Mouse (Mus musculus): ENCODE data around the gene Acsl5.

The Acsl5 gene

DNA sequence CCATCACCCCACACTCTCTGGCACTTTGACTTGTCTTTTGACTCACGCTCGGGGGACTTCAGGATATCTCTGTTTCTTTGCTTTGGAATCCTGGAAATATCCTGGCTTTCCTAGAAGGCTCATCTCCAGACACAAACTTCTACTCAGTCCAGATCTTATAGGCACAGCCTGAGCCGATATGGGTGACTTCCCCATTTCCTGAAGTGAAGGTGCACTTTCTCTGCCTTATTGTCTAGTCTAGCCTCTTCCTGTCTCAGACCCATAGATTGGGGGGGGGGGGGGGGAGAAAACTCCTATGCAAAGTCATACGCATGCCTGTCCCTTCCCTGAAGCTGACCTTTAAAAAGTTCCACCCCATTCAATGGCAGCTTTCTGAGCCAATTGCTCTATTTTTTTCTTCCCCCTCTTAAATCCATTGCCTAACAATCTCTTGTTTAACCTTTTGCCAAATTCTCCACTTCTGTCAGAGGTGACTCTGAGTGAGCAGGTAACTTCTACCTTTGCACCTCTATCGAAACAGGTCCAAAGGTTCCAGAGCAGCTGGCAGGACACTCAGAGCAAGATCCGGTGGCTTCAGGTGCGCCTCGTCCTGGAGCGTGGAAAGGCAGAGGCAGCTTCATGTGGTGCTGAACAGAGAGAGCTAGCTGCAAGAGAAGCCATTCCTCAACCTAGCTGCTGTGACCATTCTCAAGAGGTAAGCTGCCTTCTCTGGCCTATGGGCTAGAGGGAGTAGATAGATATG lies at the start of gene Acsl5:
TSS of gene Acsl5 (plus strand) at position 556 of the 742 bp plus-strand sequence.
- no peak for DNase-seq (ENCODE audit: low spot score in 2 of 2)

DNA sequence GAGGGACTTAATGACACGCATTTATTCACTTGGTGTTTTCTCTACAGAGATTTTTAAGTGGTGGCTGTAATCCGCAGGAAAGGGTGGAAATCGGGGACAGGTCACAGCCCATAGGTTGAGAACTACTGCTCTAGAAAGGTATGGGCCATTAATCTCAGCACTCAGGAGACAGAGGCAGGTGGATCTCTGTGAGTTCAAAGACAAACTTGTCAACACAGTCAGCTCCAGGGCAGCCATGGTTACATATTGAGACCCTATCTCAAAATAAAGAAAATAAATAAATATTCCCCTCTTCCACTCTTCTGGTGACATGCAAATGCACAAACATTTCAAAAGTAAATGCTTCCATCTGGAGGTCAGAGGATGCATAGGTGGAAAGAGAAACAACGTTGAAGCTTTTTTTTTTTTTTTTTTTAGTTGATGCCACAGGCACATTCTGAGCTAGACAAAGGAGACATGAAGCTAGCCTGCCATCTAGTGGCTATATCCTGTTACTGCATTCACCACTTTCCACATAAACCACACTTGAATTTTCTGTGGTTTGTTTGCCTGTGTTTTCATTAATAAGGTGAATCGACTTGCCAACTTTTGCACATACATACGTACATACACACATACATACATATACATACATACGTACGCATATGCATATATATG lies 45.1 kb upstream of the Acsl5 start:
- peak in 1 of 2 experiments; percentile 47 for DNase-seq (ENCODE audit: low spot score in 2 of 2)

DNA sequence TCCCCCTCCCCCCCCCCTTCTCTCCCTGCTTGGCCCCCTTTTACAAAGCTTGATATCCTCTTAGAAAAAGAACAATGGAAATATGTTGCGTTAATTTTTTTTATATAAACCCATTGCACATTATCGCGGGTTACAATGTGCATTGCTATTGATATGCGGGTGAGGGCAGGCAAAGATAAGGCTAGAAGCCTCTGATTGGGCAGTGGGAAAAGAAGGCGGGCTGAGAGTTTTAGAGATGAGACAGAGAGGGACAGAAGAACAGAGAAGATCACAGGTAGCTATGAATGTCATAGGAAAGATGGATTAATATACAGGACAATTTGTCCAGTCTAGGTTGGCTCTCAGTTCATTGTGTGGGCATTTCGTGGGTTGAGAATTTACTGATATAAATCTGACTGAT lies 44.5 kb upstream of the Acsl5 start:
- DNase-seq (ENCODE audit: low spot score in 2 of 2): no peak

DNA sequence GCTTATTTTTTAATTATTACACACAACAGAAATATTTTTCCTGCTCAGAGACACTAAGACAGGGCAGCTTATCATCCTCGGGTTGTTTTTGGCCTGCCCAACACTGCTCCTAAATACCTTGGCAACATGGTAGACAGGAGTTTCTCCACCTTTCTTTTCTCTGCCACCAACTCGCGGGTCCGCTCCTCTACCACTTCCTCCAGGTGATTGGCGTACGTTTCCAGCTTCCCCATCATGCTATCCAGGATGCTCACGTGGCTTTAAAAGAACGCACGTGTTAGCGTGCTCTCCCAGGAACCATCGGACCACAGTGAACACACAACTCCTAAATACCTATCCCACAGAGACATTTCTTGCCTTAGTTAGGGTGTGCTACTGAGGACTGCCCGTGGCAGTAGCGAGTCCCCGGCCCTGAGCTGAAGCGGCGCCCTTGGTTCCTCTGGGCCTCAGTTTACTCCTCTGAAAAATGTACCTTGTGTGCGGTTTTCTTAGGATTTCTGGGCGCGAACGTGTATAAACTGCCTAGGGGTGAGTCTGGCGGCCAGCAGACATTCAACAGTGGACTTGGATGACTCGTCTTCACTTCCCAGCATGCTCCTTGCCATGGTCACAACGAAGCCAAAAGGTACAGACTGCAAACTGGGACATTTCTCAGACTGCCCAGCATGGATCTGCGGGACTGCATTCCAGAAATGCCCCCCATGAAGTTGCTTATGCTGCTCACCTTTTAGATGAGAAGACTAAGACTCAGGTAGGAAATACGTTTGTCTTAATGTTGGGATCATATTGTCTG lies 43.8 kb upstream of the Acsl5 start:
- DNase-seq (ENCODE audit: low spot score in 2 of 2): no peak

DNA sequence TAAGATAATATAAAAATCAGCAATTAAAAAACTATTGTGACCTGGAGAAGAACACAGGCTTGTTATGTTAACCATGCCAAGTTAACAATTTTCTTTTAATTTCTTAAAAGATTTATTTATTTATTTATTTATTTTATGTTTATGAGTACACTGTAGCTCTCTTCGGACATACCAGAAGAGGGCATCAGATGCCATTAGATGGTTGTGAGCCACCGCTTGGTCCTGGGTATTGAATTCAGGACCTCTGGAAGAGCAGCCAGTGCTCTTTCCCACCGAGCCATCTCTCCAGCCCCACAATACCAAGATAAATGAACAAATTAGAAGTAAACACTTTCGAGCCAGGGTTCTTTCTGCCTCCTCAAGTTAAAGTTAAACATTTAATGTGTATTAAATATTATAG lies 43.1 kb upstream of the Acsl5 start:
- DNase-seq (ENCODE audit: low spot score in 2 of 2): no peak

- no peak for DNase-seq (ENCODE audit: low spot score in 2 of 2)
Measured at GRCm38 (mm10) chr19:55209084-55209483, 42.7 kb upstream of the Acsl5 start.

DNA sequence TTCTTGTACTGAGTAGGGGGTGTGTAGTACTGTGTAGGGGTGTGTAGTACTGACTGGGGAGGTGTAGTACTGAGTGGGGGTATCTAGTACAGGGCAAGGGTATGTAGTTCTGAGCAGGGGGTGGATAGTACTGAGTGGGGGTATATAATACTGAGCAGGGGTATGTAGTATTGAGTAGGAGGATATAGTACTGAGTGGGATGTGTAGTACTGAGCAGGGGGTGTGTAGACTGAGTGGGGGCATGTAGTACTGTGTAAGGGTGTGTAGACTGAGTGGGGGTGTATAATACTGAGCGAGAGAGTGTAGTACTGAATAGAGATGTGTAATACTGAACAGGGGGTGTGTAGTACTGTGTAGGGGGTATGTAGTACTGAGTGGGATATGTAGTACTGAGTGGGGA lies 40.0 kb upstream of the Acsl5 start:
- no peak for DNase-seq (ENCODE audit: low spot score in 2 of 2)

- DNase-seq (ENCODE audit: low spot score in 2 of 2): no peak
Measured at GRCm38 (mm10) chr19:55213617-55214340, 38.0 kb upstream of the Acsl5 start.

- DNase-seq (ENCODE audit: low spot score in 2 of 2): no peak
Measured at GRCm38 (mm10) chr19:55216876-55217275, 34.9 kb upstream of the Acsl5 start.

- DNase-seq (ENCODE audit: low spot score in 2 of 2): peak; percentile 57 to 74
Measured at GRCm38 (mm10) chr19:55217365-55217764, 34.4 kb upstream of the Acsl5 start.

DNA sequence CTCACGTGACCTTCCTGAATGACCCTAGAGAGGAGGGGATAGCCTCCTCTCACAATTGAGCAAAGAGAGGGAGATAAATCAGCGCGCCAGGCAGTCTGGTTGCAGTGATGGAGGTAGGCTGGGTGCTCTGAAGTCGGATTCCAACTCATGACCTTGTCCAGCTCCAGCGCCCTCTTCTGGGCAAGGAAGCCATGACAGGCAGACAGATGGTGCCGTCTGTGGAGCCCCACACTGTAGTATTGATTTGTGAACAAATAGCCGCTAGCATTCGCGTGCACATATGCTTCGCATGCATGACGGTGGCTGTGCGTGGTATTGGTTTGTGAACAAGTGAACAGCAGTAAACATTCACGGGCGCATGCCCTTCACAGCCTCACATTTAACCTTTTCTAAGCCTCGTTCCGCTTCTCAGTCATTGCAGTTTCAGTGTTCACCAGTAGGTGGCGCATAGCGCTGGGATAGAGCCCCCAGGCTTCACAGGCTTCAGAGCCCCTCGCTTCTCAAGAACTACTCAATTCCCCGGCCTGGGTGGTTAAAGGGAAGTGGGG lies 33.5 kb upstream of the Acsl5 start:
- DNase-seq (ENCODE audit: low spot score in 2 of 2): peak; percentile 68 to 87

DNA sequence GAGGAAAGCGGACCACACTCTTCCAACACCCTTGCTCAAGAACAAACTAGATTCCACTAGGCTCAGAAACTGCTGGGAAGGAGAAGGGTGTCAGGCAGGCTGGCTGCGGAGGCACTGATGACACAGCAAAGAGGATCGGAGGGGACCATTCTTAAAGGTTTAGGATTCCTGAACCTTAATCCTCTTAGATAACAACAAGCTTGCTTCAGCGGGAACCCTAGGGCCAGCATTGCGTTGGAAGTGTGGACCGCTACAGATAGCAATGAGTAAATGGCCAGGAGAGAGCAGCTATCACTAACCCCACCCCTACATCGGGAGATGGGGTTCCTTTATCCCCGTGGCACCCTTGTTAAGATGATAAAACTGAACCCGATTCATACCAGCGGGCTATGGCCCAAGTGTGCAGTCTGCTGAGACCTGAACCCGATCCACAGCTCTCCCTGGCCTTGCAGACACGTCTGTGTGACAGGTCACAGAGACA lies 33.0 kb upstream of the Acsl5 start:
- no peak for DNase-seq (ENCODE audit: low spot score in 2 of 2)

DNA sequence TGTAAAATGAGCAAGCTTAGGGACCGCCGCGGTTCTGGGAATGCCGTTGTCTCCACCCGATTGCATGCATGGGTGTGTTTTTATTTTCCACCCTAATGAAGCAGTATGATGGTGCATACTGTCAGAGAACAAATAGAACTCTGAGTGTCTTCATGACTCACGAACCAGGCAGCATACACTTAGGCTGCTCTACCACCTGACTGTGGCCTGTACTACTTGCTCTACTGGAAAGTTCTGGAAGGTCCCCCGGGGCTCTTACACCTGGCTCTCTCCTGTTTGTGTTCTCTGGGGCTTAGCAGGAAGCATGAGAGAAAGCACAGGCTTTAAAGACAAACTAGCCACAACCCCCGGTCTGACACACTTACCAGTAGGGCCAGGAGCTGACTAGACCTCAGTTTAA lies 32.4 kb upstream of the Acsl5 start:
- DNase-seq (ENCODE audit: low spot score in 2 of 2): no peak

- DNase-seq (ENCODE audit: low spot score in 2 of 2): no peak
Measured at GRCm38 (mm10) chr19:55221208-55221607, 30.5 kb upstream of the Acsl5 start.

GRCm38 (mm10) chr19:55222268-55222667 lies 29.5 kb upstream of the Acsl5 start:
- DNase-seq (ENCODE audit: low spot score in 2 of 2): no peak

GRCm38 (mm10) chr19:55226621-55227020 lies 25.1 kb upstream of the Acsl5 start:
- no peak for DNase-seq (ENCODE audit: low spot score in 2 of 2)

GRCm38 (mm10) chr19:55227135-55227534 lies 24.6 kb upstream of the Acsl5 start:
- DNase-seq (ENCODE audit: low spot score in 2 of 2): no peak

GRCm38 (mm10) chr19:55231081-55231480 lies 20.7 kb upstream of the Acsl5 start:
- no peak for DNase-seq (ENCODE audit: low spot score in 2 of 2)

GRCm38 (mm10) chr19:55232136-55232535 lies 19.6 kb upstream of the Acsl5 start:
- DNase-seq (ENCODE audit: low spot score in 2 of 2): no peak

- DNase-seq (ENCODE audit: low spot score in 2 of 2): no peak
Measured at GRCm38 (mm10) chr19:55236026-55236425, 15.7 kb upstream of the Acsl5 start.

- DNase-seq (ENCODE audit: low spot score in 2 of 2): no peak
Measured at GRCm38 (mm10) chr19:55236564-55236963, 15.2 kb upstream of the Acsl5 start.

Data from frontal cortex, postnatal 10 days (tissue).